Mouse (Mus musculus): ENCODE measurements around the gene Mtmr4.

DNA sequence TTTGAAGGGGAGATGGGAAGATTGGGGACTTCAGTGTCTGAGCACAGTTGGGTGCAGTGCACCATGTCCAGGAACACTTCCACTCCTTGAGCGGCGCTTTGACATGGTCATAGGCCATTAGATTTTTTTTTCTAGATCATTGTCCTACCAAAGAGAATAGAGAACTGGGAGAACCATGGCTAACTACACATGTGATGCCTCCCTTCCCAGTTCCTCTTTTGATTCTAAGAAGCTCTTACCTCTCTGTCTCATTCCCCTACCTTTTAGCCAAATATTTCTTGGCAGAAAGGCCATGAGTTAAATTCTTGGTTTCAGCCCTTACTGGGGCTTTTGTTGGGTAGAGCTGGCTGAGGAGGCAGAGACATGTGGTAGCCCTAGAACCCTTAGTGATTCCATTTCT is 11.6 kb downstream of the Mtmr4 start:
- TF ChIP-seq CTCF (IDR thresholded peaks at IDR 0.05; ENCODE audit: low read depth, low read length) (no peak), POLR2A (IDR thresholded peaks at IDR 0.05; ENCODE audit: insufficient read depth, low read length) (no peak)

All from ES-Bruce4 (cell line).